Mouse (Mus musculus): ENCODE results near the gene Cmip.

GRCm38 (mm10) chr8:117289016-117289415 is 32.2 kb downstream of the Cmip start:
- no peak for TF ChIP-seq POLR2A (IDR thresholded peaks at IDR 0.05; ENCODE audit: borderline replicate concordance, control insufficient read depth, low read depth, low read length)
- no peak for TF ChIP-seq CTCF (IDR thresholded peaks at IDR 0.05; ENCODE audit: control insufficient read depth, insufficient read depth, low read length)

Data from bone marrow, adult 2 months (tissue).